Mouse (Mus musculus) megakaryocyte, adult 5-6 weeks (primary cell): Measurements from ENCODE around the gene Gm5741. TPM values are rescaled to one million over a fixed set of nuclear protein-coding genes. Genes with fewer than 3 reads are reported as not detected.
A peak's percentile ranks its signal among the peaks of the same experiment; 100 is the strongest.

ENCODE experiments used
- ATAC-seq: 2 replicates; pipeline ENCODE4 v1.8.0; 2016; ENCODE audit warnings: mild to moderate bottlenecking, inconsistent platforms; ENCODE audit not compliant: poor library complexity, severe bottlenecking
- total RNA-seq, 2 experiments: library from RNA; stranded (forward) in 1 of 2; stranded (reverse) in 1 of 2; fragments of 153-499, 151-499 nt in 1 of 2; fragments of 221-1000, 200-1000 nt in 1 of 2; gene quantifications; 2 replicates each; pipeline versions ENCODE4 v1.2.3 to v1.2.4; 2015 to 2017

Gene Gm5741
- total RNA-seq (2015) (not detected in 2 replicates), total RNA-seq (2017) (not detected in 2 replicates)

DNA sequence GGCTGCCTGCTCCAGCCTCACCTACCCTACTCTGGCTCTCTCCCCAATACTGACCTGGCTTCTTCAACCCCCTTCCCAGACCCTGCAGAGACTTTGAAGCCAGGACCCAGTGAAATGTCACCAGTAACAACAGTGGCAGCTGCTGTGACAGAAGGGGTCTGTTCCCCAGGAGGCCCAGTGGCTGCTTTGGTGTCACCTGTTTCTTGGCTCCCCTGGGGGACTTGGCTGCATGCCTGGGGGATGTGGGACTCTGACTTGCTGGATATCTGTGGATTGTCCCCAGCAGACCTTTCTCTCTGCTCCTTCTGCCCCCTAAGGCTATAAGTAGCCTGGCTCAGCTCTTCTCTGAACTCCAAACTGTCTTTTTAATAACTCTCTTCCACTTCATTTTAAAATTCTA lies at the start of gene Gm5741:
Gene Gm5741, minus strand, starts transcription at position 1 of the 400 bp plus-strand sequence.
- no peak for ATAC-seq

GRCm38 (mm10) chr8:85116984-85117383 lies 49.2 kb upstream of the Gm5741 start:
- no peak for ATAC-seq

DNA sequence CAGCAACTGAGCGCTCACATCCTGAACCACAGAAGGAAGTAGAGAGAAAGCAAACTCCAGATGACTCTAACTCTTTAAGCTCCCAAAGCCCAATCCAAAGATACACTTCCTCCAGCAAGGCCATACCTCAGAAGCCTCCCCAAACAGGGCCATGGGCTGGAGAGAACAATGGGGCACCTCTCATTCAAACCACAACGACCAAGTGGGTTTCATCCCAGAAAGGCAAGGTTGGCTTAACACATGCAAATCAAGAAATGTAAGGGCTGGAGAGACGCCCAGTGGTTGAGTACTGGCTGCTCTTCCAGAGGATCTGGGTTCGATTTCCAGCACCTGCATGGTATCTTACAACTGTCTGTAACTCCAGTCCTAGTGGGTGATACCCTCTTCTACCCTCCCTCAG lies 47.7 kb upstream of the Gm5741 start:
- ATAC-seq = no peak

DNA sequence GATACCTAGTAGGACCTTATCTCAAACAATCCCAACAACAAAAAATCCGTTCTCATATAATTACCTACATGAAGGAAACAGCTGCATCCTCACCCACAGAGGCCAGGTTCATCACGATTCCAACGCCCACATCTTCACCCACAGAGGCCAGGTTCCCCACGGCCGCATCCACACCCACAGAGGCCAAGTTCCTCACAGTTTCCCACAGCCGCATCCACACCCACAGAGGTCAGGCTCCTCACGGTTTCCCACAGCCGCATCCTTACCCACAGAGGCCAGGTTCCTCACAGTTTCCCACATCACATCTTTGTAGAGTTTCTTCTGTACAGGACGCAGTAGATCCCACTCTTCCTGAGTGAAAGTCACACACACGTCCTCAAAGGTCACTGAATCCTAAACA lies 45.5 kb upstream of the Gm5741 start:
- ATAC-seq = no peak

DNA sequence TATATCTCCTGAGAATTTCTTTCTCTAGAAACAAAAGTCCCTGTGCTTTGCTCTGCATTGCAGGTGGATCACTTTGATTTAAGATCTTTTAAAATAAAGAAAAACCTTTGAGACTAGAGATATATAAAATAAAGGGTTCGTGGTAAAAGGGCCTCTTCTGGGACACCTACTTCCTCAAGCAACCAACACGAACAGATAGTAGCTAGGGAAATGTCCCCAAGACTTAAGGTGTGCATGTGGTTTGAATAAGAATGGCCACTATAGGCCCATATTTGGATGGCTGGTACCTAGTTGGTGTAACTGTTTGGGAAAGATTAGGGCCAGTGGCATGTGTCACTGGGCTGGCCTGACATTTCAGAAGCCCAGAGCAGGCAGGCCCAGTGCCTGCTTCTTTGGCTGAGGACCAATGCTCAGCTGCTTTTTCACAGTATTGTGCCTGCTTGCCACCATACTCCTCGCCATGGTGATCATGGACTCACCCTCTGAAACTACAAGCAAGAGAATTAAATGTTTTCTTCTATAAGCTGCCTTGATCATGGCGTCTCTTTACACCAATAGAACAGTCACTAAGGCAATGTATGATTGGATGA lies 32.4 kb upstream of the Gm5741 start:
- no peak for ATAC-seq

GRCm38 (mm10) chr8:85096850-85097249 lies 29.1 kb upstream of the Gm5741 start:
- no peak for ATAC-seq

- ATAC-seq = no peak
Observed at GRCm38 (mm10) chr8:85096196-85096595, 28.4 kb upstream of the Gm5741 start.

DNA sequence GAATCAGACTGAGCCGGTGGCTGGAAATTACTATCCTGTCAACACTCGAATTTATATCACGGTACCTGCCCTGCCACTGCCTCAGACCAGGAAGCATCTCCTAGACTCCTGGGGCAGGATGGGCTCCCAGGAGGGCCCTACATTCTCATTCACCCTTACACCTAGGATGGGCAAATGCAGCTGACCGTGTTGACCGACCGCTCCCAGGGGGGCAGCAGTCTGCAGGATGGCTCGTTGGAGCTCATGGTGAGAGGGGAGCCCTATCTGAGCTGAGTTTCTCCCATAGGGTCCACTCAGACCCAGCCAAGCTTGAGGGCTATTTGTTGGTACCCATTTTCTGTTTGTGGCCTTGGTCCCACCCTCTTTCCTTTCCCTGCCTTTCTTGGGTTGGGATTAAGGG lies 27.8 kb upstream of the Gm5741 start:
- no peak for ATAC-seq

DNA sequence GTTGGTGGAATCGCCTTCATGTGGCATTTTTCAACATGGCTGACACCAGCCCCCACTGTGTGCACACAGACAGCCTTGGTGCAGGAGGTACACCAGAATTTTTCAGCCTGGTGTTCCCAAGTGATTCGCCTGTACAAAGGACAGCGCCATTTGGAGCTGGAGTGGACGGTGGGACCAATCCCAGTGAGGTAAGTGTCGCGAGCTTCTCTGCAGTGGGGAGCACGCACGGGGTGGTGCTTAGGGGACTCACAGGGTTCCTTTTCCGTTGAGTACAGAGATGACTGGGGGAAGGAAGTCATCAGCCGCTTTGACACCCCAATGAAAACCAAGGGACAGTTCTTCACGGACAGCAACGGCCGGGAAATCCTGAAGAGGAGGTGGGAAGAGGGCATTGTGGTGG lies 27.3 kb upstream of the Gm5741 start:
- ATAC-seq = no peak

DNA sequence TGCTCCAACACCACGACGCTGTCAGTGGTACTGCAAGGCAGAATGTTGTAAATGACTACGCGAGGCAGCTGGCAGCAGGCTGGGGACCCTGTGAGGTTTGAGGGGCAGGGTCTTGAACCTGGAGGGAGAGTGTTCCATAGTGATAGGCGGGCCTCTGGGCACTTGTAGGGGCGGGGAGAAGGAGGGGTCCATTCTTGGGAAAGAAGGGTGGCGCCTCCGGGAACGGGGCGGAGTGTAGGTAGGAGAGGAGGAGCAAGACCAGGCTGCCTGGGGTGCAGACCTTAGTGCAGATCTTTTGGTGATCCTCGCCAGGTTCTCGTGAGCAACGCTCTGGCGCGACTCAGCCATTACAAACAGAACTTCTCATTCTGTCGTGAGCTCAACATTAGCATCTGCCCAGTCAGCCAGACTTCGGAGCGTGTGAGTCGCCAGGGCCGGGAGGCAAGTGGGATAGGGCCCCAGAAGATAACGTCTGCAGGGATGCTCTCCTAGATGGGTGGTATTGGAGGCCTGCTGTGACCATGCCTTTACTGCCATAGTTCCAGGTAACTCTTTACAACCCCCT lies 23.8 kb upstream of the Gm5741 start:
- ATAC-seq = no peak

DNA sequence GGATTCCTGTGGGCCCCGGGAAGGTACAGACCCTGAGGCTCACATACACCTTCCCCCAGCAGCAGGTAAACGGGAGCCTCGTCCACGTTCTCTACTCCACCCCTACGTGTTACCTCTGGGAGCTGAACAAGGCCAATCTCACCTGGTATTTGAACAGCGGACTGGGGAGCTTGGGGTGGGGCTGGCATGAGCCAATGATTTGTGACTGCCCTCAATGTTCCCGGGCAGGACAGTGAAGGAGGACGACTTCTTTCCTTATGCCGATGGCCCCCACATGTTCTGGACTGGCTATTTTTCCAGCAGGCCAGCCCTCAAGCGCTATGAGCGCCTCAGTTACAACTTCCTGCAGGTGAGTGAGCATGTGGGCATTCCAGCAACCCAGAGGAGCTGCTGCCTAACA lies 23.1 kb upstream of the Gm5741 start:
- ATAC-seq = no peak

DNA sequence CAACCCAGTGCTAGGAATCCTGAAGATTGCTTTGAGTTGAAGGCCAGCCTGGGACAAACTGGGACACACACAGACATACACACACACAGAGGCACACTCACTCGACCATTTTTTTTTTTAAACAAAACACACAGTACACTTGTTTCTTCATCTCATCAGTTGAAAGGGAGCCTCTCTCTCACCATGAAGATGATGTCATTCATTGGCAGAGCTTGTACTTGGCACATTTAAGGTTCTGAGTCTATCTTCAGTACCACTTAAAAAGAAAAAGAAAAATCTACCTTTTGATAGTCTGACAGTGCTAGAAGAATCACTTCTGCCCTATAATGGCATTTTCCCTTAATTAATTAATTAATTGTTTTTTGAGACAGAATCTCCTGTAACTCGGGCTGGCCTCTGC lies 21.0 kb upstream of the Gm5741 start:
- ATAC-seq = no peak

DNA sequence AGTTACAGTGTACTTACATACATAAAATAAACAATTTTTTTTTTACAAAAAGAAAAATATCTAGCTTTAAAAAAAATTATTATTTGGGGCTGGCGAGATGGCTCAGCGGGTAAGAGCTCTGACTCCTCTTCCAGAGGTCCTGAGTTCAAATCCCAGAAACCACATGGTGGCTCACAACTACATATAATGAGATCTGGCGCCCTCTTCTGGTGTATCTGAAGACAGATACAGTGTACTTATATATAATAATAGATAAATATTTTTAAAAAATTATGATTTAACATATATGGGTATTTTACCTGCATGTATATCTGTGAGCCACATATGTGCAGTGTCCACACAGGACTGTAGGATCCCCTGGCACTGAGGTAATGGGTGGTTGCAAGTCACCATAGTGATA lies 18.5 kb upstream of the Gm5741 start:
- ATAC-seq = no peak

DNA sequence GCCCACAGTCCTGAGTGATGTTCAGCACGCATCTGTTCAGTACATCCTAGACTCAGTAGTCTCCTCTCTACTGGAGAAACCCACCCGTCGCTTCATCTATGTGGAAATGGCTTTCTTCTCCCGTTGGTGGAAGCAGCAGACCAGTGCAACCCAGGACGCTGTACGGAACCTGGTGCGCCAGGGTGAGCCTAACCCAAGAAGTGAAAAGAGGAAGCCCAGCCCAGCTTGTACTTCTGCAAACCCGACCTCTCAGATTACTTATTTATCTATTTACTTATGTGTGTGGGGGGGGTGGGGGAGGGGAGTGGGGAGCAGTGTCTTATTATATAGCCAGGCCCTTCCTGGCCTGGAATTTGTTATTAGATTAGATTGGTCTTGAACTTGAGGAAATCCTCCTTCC lies 16.9 kb upstream of the Gm5741 start:
- peak; percentile 36 for ATAC-seq

- peak; percentile 70 for ATAC-seq
Observed at GRCm38 (mm10) chr8:85083108-85083813, 15.5 kb upstream of the Gm5741 start, which contains the start of gene Man2b1. Gene Man2b1, plus strand, starts transcription at chr8:85083270.

GRCm38 (mm10) chr8:85082169-85082568 lies 14.4 kb upstream of the Gm5741 start:
- peak; percentile 17 for ATAC-seq

DNA sequence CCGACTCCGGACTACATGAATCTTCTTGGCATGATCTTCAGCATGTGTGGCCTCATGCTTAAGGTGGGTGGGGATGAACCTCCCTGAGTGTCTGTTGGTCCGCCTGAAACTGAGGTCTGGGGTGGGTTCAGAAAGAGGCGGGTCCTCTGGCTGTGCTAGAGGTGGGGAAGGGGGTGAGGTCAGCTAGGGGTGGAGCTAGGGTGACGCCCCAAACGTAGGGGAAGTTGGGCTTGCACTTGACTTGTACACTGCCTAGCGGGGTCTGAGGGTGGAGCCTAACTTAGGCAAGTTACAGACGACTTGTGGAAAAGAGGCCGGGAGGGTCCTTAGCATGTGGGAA lies 13.4 kb upstream of the Gm5741 start, which contains the start of gene Wdr83:
Gene Wdr83, minus strand, starts transcription at position 91 of the 340 bp plus-strand sequence.
- ATAC-seq = peak; percentile 60

GRCm38 (mm10) chr8:85080532-85081215 lies 12.9 kb upstream of the Gm5741 start, which contains the start of gene Wdr83os:
Gene Wdr83os, plus strand, starts transcription at chr8:85080740.
- ATAC-seq = peak; percentile 24

- ATAC-seq = no peak
Observed at GRCm38 (mm10) chr8:85080214-85080531, 12.4 kb upstream of the Gm5741 start.

- ATAC-seq = peak; percentile 59
Observed at GRCm38 (mm10) chr8:85076993-85077392, 9.2 kb upstream of the Gm5741 start.

DNA sequence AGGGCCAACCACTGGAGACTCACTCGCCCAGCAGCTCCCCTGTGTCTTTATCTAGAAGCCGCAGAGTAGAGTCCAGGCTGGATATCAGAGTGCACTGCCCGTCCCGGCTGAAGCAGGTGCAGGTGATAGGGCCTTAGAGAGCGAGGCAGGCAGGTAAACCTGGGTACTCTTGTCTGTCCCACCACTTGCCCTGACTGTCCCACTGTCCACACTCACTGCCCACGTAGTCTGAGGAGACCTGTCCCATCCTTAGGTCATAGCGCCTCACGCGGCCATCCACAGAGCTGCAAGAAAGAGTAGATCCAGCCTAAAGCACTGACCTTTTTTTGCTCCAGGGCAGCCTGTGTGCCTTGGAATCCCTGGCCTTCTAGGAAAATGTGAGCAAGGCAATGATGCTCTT lies 8.2 kb upstream of the Gm5741 start:
- ATAC-seq = no peak

- ATAC-seq = no peak
Observed at GRCm38 (mm10) chr8:85074617-85075016, 6.8 kb upstream of the Gm5741 start.
